Mouse (Mus musculus) myocyte (in vitro differentiated cells): Measurements from ENCODE around the gene Tmem88b. TPM values are rescaled to one million over a fixed set of nuclear protein-coding genes. Genes with fewer than 3 reads are reported as not detected.

ENCODE experiments used
- H3K27me3 ChIP-seq: one replicate; pipeline ENCODE4 v1.6.1; 2011; ENCODE audit not compliant: control insufficient read depth, insufficient read depth, insufficient read length
- H3K36me3 ChIP-seq: one replicate; pipeline ENCODE4 v1.6.1; 2011; ENCODE audit not compliant: control insufficient read depth, insufficient read depth
- H3K4me2 ChIP-seq: one replicate; pipeline ENCODE4 v1.6.1; 2011; ENCODE audit warnings: low read depth, control low read depth
- H3K4me3 ChIP-seq: one replicate; pipeline ENCODE4 v1.5.1; 2011; ENCODE audit warnings: mild to moderate bottlenecking, control low read depth, moderate library complexity
- H3K79me2 ChIP-seq: one replicate; pipeline ENCODE4 v1.6.1; 2011; ENCODE audit not compliant: control insufficient read depth, insufficient read depth
- H3ac ChIP-seq: one replicate; pipeline ENCODE4 v1.6.1; 2011; ENCODE audit not compliant: control insufficient read depth, insufficient read length
- CEBPB ChIP-seq: IDR thresholded peaks from 2 replicates; pipeline ENCODE4 v1.6.1; 2011; ENCODE audit warnings: mild to moderate bottlenecking, moderate library complexity; ENCODE audit not compliant: poor library complexity, insufficient read depth, severe bottlenecking
- E2F4 ChIP-seq: IDR thresholded peaks from one replicate; pipeline ENCODE4 v1.6.1; 2011; ENCODE audit warnings: mild to moderate bottlenecking, control low read depth, moderate library complexity; ENCODE audit not compliant: insufficient read depth
- MAX ChIP-seq: IDR thresholded peaks from one replicate; pipeline ENCODE4 v1.6.1; 2011; ENCODE audit warnings: low read depth, mild to moderate bottlenecking, control low read depth
- MYOD1 ChIP-seq, 3 experiments: IDR thresholded peaks; one replicate each; pipeline ENCODE4 v1.6.1; 2011; ENCODE audit warnings: control low read depth in 2 of 3, low read depth in 2 of 3, mild to moderate bottlenecking in 2 of 3, moderate library complexity in 1 of 3; ENCODE audit not compliant: insufficient read length in 2 of 3, control insufficient read depth in 1 of 3
- MYOG ChIP-seq, 3 experiments: IDR thresholded peaks; one replicate each; pipeline ENCODE4 v1.6.1; 2011; ENCODE audit warnings: control low read depth in 2 of 3, low read depth in 2 of 3, mild to moderate bottlenecking in 2 of 3; ENCODE audit not compliant: insufficient read length in 2 of 3, control insufficient read depth in 1 of 3, insufficient read depth in 1 of 3
- POLR2A ChIP-seq: IDR thresholded peaks from one replicate; pipeline ENCODE4 v1.6.1; 2011; ENCODE audit warnings: low read depth, mild to moderate bottlenecking, control low read depth, moderate library complexity; ENCODE audit not compliant: insufficient read length
- POLR2AphosphoS2 ChIP-seq: IDR thresholded peaks from one replicate; pipeline ENCODE4 v1.6.1; 2011; ENCODE audit warnings: low read depth, control low read depth; ENCODE audit not compliant: insufficient read length
- REST ChIP-seq: IDR thresholded peaks from one replicate; pipeline ENCODE4 v1.6.1; 2011; ENCODE audit warnings: mild to moderate bottlenecking, control low read depth, moderate library complexity; ENCODE audit not compliant: insufficient read depth, insufficient read length
- SRF ChIP-seq: IDR thresholded peaks from one replicate; pipeline ENCODE4 v1.6.1; 2011; ENCODE audit warnings: low read depth; ENCODE audit not compliant: control insufficient read depth, insufficient read length
- TCF12 ChIP-seq: IDR thresholded peaks from one replicate; pipeline ENCODE4 v1.6.1; 2011; ENCODE audit warnings: mild to moderate bottlenecking, control low read depth; ENCODE audit not compliant: poor library complexity, insufficient read depth, severe bottlenecking
- TCF3 ChIP-seq: IDR thresholded peaks from one replicate; pipeline ENCODE4 v1.6.1; 2011; ENCODE audit warnings: low read depth, control low read depth; ENCODE audit not compliant: insufficient read length
- USF1 ChIP-seq: IDR thresholded peaks from one replicate; pipeline ENCODE4 v1.6.1; 2011; ENCODE audit warnings: low read depth, mild to moderate bottlenecking, control low read depth, moderate library complexity
- polyA plus RNA-seq: library from polyadenylated mRNA; unstranded; fragments of >200 nt; fragmentation: generic; extraction: Trizol; gene quantifications from one replicate; pipeline ENCODE4 v1.2.1, GENCODE M21; 2012; ENCODE audit warnings: missing spikeins

Gene Tmem88b
- polyA plus RNA-seq, 1 experiment = 0.97 TPM

DNA sequence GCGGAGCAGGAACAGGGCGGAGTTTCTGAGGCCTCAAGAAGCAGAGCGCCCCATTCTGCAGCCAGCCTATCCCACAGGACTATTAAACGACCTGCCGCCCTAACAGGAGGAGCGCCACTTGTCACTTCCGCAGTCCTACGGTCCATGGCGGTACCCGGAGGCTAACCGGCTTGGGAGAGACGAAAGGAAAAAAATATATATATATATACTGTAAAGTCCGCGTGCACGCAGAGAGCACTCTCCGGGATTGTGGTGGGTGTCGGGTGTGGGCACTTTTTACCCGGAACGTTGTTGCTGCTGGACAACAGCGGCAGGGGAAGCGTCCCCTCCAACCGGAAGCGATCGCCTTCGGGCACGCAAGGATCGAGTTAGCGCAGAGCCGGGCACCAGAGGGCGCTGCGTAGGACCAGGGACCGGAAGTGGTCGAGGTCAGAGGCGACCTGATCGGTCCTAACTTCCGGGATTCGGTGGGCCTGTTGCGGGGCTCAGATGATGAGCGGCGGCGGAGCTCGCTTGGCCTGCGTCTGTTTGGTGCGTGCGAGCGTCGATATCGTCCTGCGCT lies 45.6 kb upstream of the Tmem88b start, which contains the start of gene Aurkaip1:
Gene Aurkaip1 (plus strand): TSS at position 68 of the 562 bp plus-strand sequence.
- peaks cover 11% of the 10 kb centered on the region for H3K36me3 ChIP-seq
- peak within 1 kb of the TSS; percentile 86 for H3K4me3 ChIP-seq
- no peak for TF ChIP-seq POLR2A
- TF ChIP-seq REST = no peak
- TF ChIP-seq MAX = no peak
- no peak for TF ChIP-seq TCF12
- TF ChIP-seq MYOD1 (IDR thresholded peaks at IDR 0.05; ENCODE audit: control insufficient read depth in 1 of 3, insufficient read length in 2 of 3, low read depth in 2 of 3) = no peak
- TF ChIP-seq E2F4 = no peak
- no peak for TF ChIP-seq USF1
- TF ChIP-seq POLR2AphosphoS2 = peak; percentile 73
- no peak for TF ChIP-seq CEBPB
- TF ChIP-seq MYOG (IDR thresholded peaks at IDR 0.05; ENCODE audit: control insufficient read depth in 1 of 3, insufficient read depth in 1 of 3, insufficient read length in 2 of 3, low read depth in 2 of 3) = peak in 1 of 3 experiments; percentile 27
- TF ChIP-seq SRF = no peak
- TF ChIP-seq TCF3 = no peak
- no peaks in the 10 kb centered on the region for H3K27me3 ChIP-seq
- peaks cover 21% of the 10 kb centered on the region for H3K79me2 ChIP-seq
- peak within 1 kb of the TSS; percentile 29 for H3ac ChIP-seq
- peak within 1 kb of the TSS; percentile 88 for H3K4me2 ChIP-seq

DNA sequence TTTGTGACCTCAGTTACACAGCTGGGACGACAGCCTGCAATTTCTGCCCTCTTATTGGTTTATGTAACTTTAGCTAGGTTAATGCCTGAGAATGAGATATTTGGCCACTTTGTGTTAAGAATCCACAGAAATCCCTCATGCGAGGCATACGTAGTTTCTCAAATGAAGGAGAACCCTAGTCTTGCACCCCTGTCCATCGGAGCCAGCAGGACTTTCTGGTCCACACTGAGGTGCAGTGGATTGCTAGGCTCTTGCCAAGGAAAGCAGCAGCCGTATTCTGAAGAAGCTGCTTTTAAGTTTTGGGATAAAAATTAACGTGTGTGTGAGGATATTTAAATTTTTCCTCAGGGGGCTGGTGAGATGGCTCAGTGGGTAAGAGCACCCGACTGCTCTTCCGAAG lies 44.9 kb upstream of the Tmem88b start:
- Histone ChIP-seq H3K79me2 (peaks cover 21% of the 10 kb centered on the region), H3K4me2 (peak overlapping the region; percentile 76), H3K4me3 (peak overlapping the region; percentile 86), H3K36me3 (peaks cover 11% of the 10 kb centered on the region), H3ac (no peak overlapping the region), H3K27me3 (no peaks in the 10 kb centered on the region)
- TF ChIP-seq TCF12 (no peak), POLR2AphosphoS2 (peak; percentile 64)

DNA sequence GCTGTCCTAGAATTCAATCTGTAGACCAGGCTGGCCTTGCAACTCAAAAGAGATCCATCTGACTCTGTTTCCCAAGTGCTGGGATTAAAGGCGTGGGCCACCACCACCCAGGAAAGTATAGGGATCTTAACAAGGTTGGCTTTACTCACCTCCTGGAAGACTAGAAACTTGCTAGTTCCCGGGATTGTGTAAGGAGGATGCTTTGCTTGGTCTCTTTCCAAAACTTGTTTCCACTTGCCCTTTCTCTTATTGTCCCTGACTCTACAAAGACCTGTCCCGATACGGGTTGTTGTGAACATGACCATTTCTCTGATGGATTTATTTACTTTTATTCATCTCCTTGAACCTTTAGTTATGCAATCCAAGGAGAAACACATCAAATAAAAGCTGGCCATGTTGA lies 44.2 kb upstream of the Tmem88b start:
- Histone ChIP-seq H3K4me3 (no peak overlapping the region), H3K36me3 (peaks cover 13% of the 10 kb centered on the region), H3K4me2 (no peak overlapping the region), H3ac (no peak overlapping the region), H3K27me3 (no peaks in the 10 kb centered on the region), H3K79me2 (peaks cover 24% of the 10 kb centered on the region)
- TF ChIP-seq REST (no peak), POLR2AphosphoS2 (no peak), CEBPB (no peak), E2F4 (no peak), MAX (no peak), TCF12 (no peak), SRF (no peak), MYOG (IDR thresholded peaks at IDR 0.05; ENCODE audit: control insufficient read depth in 1 of 3, insufficient read depth in 1 of 3, insufficient read length in 2 of 3, low read depth in 2 of 3) (no peak), MYOD1 (IDR thresholded peaks at IDR 0.05; ENCODE audit: control insufficient read depth in 1 of 3, insufficient read length in 2 of 3, low read depth in 2 of 3) (no peak), TCF3 (no peak), POLR2A (no peak), USF1 (no peak)

DNA sequence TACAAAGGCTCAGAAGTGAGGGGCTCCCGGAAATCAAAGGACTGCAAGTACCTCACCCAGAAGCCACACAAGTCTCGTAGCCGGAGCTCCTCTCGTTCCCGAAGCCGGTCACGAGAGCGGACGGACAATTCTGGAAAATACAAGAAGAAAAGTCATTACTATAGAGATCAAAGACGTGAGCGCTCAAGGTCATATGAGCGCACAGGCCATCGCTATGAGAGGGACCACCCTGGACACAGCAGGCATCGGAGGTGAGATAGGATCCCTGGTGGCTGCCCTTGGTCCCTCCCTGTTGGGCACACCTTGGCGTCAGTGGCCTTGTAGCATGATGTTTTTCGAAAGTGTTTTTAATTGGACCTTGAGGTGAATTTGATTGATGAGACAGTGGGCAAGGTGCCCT lies 37.8 kb upstream of the Tmem88b start:
- H3K79me2 ChIP-seq = peaks cover 31% of the 10 kb centered on the region
- no peak overlapping the region for H3K4me2 ChIP-seq
- H3K27me3 ChIP-seq = no peaks in the 10 kb centered on the region
- no peak overlapping the region for H3ac ChIP-seq
- H3K4me3 ChIP-seq = no peak overlapping the region
- no peak for TF ChIP-seq MYOG (IDR thresholded peaks at IDR 0.05; ENCODE audit: control insufficient read depth in 1 of 3, insufficient read depth in 1 of 3, insufficient read length in 2 of 3, low read depth in 2 of 3)
- no peak for TF ChIP-seq CEBPB
- no peak for TF ChIP-seq E2F4
- TF ChIP-seq MYOD1 (IDR thresholded peaks at IDR 0.05; ENCODE audit: control insufficient read depth in 1 of 3, insufficient read length in 2 of 3, low read depth in 2 of 3) = no peak
- no peak for TF ChIP-seq POLR2A
- TF ChIP-seq MAX = no peak
- TF ChIP-seq REST = no peak
- no peak for TF ChIP-seq TCF3
- TF ChIP-seq SRF = no peak
- no peak for TF ChIP-seq TCF12
- TF ChIP-seq POLR2AphosphoS2 = no peak
- no peak for TF ChIP-seq USF1
- H3K36me3 ChIP-seq = peaks cover 75% of the 10 kb centered on the region

DNA sequence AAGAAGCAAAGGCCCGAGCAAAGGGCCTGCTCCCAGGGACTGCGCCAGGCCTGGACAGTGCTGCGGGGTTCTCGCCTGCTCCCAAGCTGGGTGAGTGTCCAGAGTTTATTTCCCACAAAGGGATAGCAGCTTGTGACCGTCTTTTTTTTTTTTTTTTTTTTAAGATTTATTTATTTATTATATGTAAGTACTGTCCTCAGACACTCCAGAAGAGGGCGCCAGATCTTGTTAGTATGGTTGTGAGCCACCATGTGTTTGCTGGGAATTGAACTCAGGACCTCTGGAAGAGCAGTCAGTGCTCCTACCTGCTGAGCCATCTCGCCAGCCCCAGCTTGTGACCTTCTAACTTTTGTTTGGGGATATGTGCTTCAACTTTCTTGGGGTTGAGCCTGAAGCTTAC lies 35.4 kb upstream of the Tmem88b start:
- H3K4me2 ChIP-seq = no peak overlapping the region
- peaks cover 81% of the 10 kb centered on the region for H3K36me3 ChIP-seq
- H3K4me3 ChIP-seq = no peak overlapping the region
- no peaks in the 10 kb centered on the region for H3K27me3 ChIP-seq
- H3K79me2 ChIP-seq = peaks cover 55% of the 10 kb centered on the region
- H3ac ChIP-seq = no peak overlapping the region
- TF ChIP-seq TCF12 = no peak
- TF ChIP-seq MYOG (IDR thresholded peaks at IDR 0.05; ENCODE audit: control insufficient read depth in 1 of 3, insufficient read depth in 1 of 3, insufficient read length in 2 of 3, low read depth in 2 of 3) = no peak
- TF ChIP-seq MYOD1 (IDR thresholded peaks at IDR 0.05; ENCODE audit: control insufficient read depth in 1 of 3, insufficient read length in 2 of 3, low read depth in 2 of 3) = no peak
- no peak for TF ChIP-seq USF1
